ENCODE assay signal across 23 mouse cellular contexts in genomic region chr14:48992070-48992580, GRCm38 (mm10).
DNase-seq lines count a peak whose midpoint lies in the region; ATAC-seq and TF ChIP-seq lines count a peak whose summit lies in the region.
"Had no signal": no experiment of that assay in that cellular context is flagged by ENCODE, and none has a peak within 500 bp of the region (broad histone marks: within the 10 kb centered on the region; RNA-seq: fewer than 3 reads in every experiment).

No protein-coding gene starts in this region.

- 0 out of 2 replicates have a peak, but pooled peaks have one; percentile 25 for ATAC-seq in hindbrain, embryonic 11.5 days (ENCODE audit: low FRiP score)
- ATAC-seq in hindbrain, postnatal 0 days = no peak
- peak; percentile 50; the same call in 1 of the 2 replicates for ATAC-seq in midbrain, embryonic 12.5 days (ENCODE audit: low FRiP score, low read depth)
- ATAC-seq: liver, postnatal 0 days; lung, postnatal 0 days had no signal

- 25% methylated on average over 3 of the region's 3 CpGs for WGBS in hindbrain, embryonic 11.5 days
- 18% methylated on average over 3 of the region's 3 CpGs for WGBS in hindbrain, postnatal 0 days
- 4% methylated on average over 3 of the region's 3 CpGs for WGBS in midbrain, embryonic 12.5 days

- H3K4me1 ChIP-seq in hindbrain, embryonic 11.5 days (replicated peaks; ENCODE audit: control insufficient read depth, insufficient read depth, low read length) = no peaks in the 10 kb centered on the region
- no peaks in the 10 kb centered on the region for H3K4me1 ChIP-seq in hindbrain, postnatal 0 days (ENCODE audit: insufficient read depth, low read length)
- H3K4me1 ChIP-seq in midbrain, embryonic 12.5 days = peaks cover 22% of the 10 kb centered on the region
- H3K4me1 ChIP-seq: heart, embryonic 10.5 days had no signal

- no peak overlapping the region for H3K4me3 ChIP-seq in hindbrain, embryonic 11.5 days (ENCODE audit: low read depth, low read length)
- H3K4me3 ChIP-seq in hindbrain, postnatal 0 days (ENCODE audit: low read length) = no peak overlapping the region
- H3K4me3 ChIP-seq in midbrain, embryonic 12.5 days = no peak overlapping the region
- H3K4me3 ChIP-seq: embryonic facial prominence, embryonic 13.5 days; erythroblast, embryonic 14.5 days; gastrocnemius, adult 2 months; heart, embryonic 10.5 days; limb, embryonic 12.5 days had no signal

- H3K27me3 ChIP-seq in hindbrain, embryonic 11.5 days (ENCODE audit: control insufficient read depth, insufficient read depth, low read length) = no peaks in the 10 kb centered on the region
- no peaks in the 10 kb centered on the region for H3K27me3 ChIP-seq in hindbrain, postnatal 0 days (ENCODE audit: insufficient read depth, low read length)
- H3K27me3 ChIP-seq in midbrain, embryonic 12.5 days = peaks cover 7% of the 10 kb centered on the region
- H3K27me3 ChIP-seq: limb, embryonic 12.5 days had no signal

- no peak overlapping the region for H3K27ac ChIP-seq in hindbrain, embryonic 11.5 days (ENCODE audit: low read depth, low read length)
- H3K27ac ChIP-seq in hindbrain, postnatal 0 days = no peak overlapping the region
- H3K27ac ChIP-seq in midbrain, embryonic 12.5 days (replicated peaks) = peak overlapping the region; percentile 67
- H3K27ac ChIP-seq: embryonic facial prominence, embryonic 13.5 days; gastrocnemius, adult 2 months; heart, embryonic 10.5 days; limb, embryonic 12.5 days; macrophage had no signal

- DNase-seq in embryo, embryonic 10.5 days (ENCODE audit: low spot score) = peak; percentile 19
- DNase-seq in embryo, embryonic 10 days (ENCODE audit: low spot score) = no peak
- peak; percentile 21 for DNase-seq in hindbrain, embryonic 11.5 days (ENCODE audit: low spot score)
- no peak for DNase-seq in hindbrain, postnatal 0 days (ENCODE audit: low spot score)
- DNase-seq in embryo, embryonic 9.5 days (ENCODE audit: extremely low spot score) = peak; percentile 5
- no peak for DNase-seq in cerebellum, adult 9-10 months
- no peak for DNase-seq in left cerebral cortex, adult 8-10 months (ENCODE audit: low spot score in 2 of 2)
- DNase-seq: adrenal gland, postnatal 10 days; cerebellum, adult 2 months; cerebellum, postnatal 36 days; gastrocnemius, adult 2 months; heart, postnatal 4 days; kidney, adult 2 months; kidney, postnatal 10 days; liver, postnatal 0 days had no signal

- H3K4me2 ChIP-seq in hindbrain, embryonic 11.5 days (replicated peaks; ENCODE audit: low read depth, low read length) = no peak overlapping the region
- no peak overlapping the region for H3K4me2 ChIP-seq in hindbrain, postnatal 0 days (ENCODE audit: low read depth, low read length)
- H3K4me2 ChIP-seq in midbrain, embryonic 12.5 days (replicated peaks) = no peak overlapping the region
- H3K4me2 ChIP-seq: embryonic facial prominence, embryonic 13.5 days; limb, embryonic 12.5 days; liver, embryonic 11.5 days had no signal

- H3K9me3 ChIP-seq in hindbrain, embryonic 11.5 days (ENCODE audit: control insufficient read depth, low read length) = no peaks in the 10 kb centered on the region
- H3K9me3 ChIP-seq in hindbrain, postnatal 0 days (ENCODE audit: low read length) = no peaks in the 10 kb centered on the region
- no peaks in the 10 kb centered on the region for H3K9me3 ChIP-seq in midbrain, embryonic 12.5 days
- H3K9me3 ChIP-seq: embryonic facial prominence, embryonic 13.5 days; heart, embryonic 10.5 days; limb, embryonic 12.5 days had no signal

- no peak for TF ChIP-seq CTCF in hindbrain, postnatal 0 days (IDR thresholded peaks at IDR 0.05; ENCODE audit: low read depth)

- H3K36me3 ChIP-seq in hindbrain, embryonic 11.5 days (ENCODE audit: control insufficient read depth, insufficient read depth, low read length) = no peaks in the 10 kb centered on the region
- no peaks in the 10 kb centered on the region for H3K36me3 ChIP-seq in hindbrain, postnatal 0 days (ENCODE audit: insufficient read depth, low read length)
- no peaks in the 10 kb centered on the region for H3K36me3 ChIP-seq in midbrain, embryonic 12.5 days
- H3K36me3 ChIP-seq: embryonic facial prominence, embryonic 13.5 days; heart, embryonic 10.5 days; limb, embryonic 12.5 days had no signal

- H3K9ac ChIP-seq in hindbrain, embryonic 11.5 days (ENCODE audit: low read depth, low read length) = no peak overlapping the region
- H3K9ac ChIP-seq in hindbrain, postnatal 0 days (replicated peaks; ENCODE audit: low read length) = no peak overlapping the region
- no peak overlapping the region for H3K9ac ChIP-seq in midbrain, embryonic 12.5 days (replicated peaks)
- H3K9ac ChIP-seq: embryonic facial prominence, embryonic 13.5 days; limb, embryonic 12.5 days; liver, postnatal 0 days had no signal

Comparison
In these comparisons a context has a peak if more than half of its experiments do, and no peak if none do; other contexts are left out.
1. DNase-seq: peak in embryo, embryonic 10.5 days (single experiment), hindbrain, embryonic 11.5 days (single experiment) and embryo, embryonic 9.5 days (single experiment); none in embryo, embryonic 10 days (single experiment), hindbrain, postnatal 0 days (single experiment), cerebellum, adult 9-10 months (single experiment) and left cerebral cortex, adult 8-10 months (0 of 2).